Mouse (Mus musculus) cortical plate, adult 2 months (tissue): ENCODE results near the gene Atf4. TPM values are rescaled to one million over a fixed set of nuclear protein-coding genes. Genes with fewer than 3 reads are reported as not detected.
A peak's percentile ranks its signal among the peaks of the same experiment; 100 is the strongest.

Source experiments
- H3K27ac ChIP-seq: fragments of 200-500 bp; 2 replicates; pipeline ENCODE4 v1.5.1; 2012; ENCODE audit warnings: low read length, control low read depth, inconsistent platforms; ENCODE audit not compliant: insufficient read depth
- H3K4me1 ChIP-seq: fragments of 200-500 bp; 2 replicates; pipeline ENCODE4 v1.6.1; 2011; ENCODE audit warnings: low read length; ENCODE audit not compliant: control insufficient read depth, insufficient read depth
- H3K4me3 ChIP-seq: fragments of 200-500 bp; 2 replicates; pipeline ENCODE4 v1.5.1; 2011; ENCODE audit warnings: mild to moderate bottlenecking, low read length, control low read depth; ENCODE audit not compliant: insufficient read depth
- CTCF ChIP-seq: fragments of 200-500 bp; IDR thresholded peaks from 2 replicates; pipeline ENCODE4 v1.5.1; 2011; ENCODE audit warnings: mild to moderate bottlenecking, control low read depth, low read length; ENCODE audit not compliant: insufficient read depth; ENCODE audit errors: extremely low read depth
- POLR2A ChIP-seq: fragments of 200-500 bp; IDR thresholded peaks from 2 replicates; pipeline ENCODE4 v1.6.1; 2011; ENCODE audit warnings: mild to moderate bottlenecking, low read length, control low read depth; ENCODE audit not compliant: insufficient read depth; ENCODE audit errors: extremely low read depth
- polyA plus RNA-seq: library from polyadenylated mRNA; depleted of rRNA; stranded (reverse); fragments of >200 nt; gene quantifications from 2 replicates; pipeline ENCODE4 v1.2.3, GENCODE M21; 2012

Gene Atf4
- polyA plus RNA-seq, 1 experiment, result 198 TPM

GRCm38 (mm10) chr15:80248135-80248534, 6.8 kb upstream of the Atf4 start:
- no peak overlapping the region for H3K4me3 ChIP-seq
- TF ChIP-seq POLR2A (no peak), CTCF (no peak)
- no peaks in the 10 kb centered on the region for H3K4me1 ChIP-seq
- H3K27ac ChIP-seq, result no peak overlapping the region

DNA sequence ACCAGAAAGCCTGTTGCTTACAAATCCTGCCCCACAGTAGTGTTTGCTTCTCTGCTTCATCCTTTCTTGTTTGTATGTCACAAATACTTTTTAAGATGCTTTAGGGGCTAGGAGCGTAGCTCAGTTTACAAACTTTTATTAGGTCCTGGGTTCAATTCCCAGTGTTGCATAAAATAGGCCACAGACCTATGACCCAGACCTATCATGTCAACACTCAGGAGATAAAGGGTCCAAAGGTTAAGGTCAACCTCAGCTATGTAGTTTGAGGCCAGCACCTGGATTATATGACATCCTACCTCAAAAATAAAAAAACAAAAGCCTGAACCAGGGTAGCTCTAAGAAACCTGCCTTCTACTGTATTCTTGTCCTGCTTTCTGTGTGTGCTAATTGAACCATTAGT, 6.4 kb upstream of the Atf4 start:
- TF ChIP-seq CTCF, result no peak
- Histone ChIP-seq H3K4me3 (no peak overlapping the region), H3K27ac (no peak overlapping the region), H3K4me1 (no peaks in the 10 kb centered on the region)

DNA sequence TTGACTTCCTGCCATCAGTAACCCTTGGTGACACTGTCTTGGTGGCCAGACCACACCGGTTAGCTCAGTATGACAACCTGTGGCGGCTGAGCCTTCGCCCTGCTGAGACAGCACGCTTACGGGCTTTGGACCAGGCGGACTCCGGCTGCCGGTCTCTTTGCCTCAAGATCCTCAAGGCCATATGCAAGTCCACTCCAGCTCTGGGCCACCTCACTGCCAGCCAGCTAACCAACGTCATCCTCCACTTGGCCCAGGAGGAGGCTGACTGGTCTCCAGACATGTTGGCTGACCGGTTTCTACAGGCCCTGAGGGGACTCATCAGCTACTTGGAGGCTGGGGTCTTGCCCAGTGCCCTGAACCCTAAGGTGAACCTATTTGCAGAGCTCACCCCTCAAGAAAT, 5.3 kb upstream of the Atf4 start:
- no peak for TF ChIP-seq POLR2A
- no peak overlapping the region for H3K27ac ChIP-seq
- no peaks in the 10 kb centered on the region for H3K4me1 ChIP-seq

GRCm38 (mm10) chr15:80250586-80250985, 4.4 kb upstream of the Atf4 start:
- TF ChIP-seq CTCF, result no peak
- TF ChIP-seq POLR2A, result no peak
- Histone ChIP-seq H3K27ac (no peak overlapping the region), H3K4me3 (no peak overlapping the region), H3K4me1 (no peaks in the 10 kb centered on the region)

More for the DNA sequence above, 5.3 kb upstream of the Atf4 start:
- H3K4me3 ChIP-seq, result no peak overlapping the region

- Histone ChIP-seq H3K4me1 (no peaks in the 10 kb centered on the region; the same call in 1 of the 2 replicates), H3K27ac (no peak overlapping the region), H3K4me3 (no peak overlapping the region)
- TF ChIP-seq POLR2A (no peak), CTCF (no peak)
These were observed 1.5 kb upstream of the Atf4 start for GRCm38 (mm10) chr15:80253530-80253929.

GRCm38 (mm10) chr15:80254207-80254606, 777 bp upstream of the Atf4 start:
- TF ChIP-seq CTCF, result no peak
- no peak for TF ChIP-seq POLR2A
- Histone ChIP-seq H3K4me1 (no peaks in the 10 kb centered on the region; the same call in 1 of the 2 replicates), H3K27ac (peak overlapping the region; percentile 54), H3K4me3 (peak overlapping the region; percentile 80)

DNA sequence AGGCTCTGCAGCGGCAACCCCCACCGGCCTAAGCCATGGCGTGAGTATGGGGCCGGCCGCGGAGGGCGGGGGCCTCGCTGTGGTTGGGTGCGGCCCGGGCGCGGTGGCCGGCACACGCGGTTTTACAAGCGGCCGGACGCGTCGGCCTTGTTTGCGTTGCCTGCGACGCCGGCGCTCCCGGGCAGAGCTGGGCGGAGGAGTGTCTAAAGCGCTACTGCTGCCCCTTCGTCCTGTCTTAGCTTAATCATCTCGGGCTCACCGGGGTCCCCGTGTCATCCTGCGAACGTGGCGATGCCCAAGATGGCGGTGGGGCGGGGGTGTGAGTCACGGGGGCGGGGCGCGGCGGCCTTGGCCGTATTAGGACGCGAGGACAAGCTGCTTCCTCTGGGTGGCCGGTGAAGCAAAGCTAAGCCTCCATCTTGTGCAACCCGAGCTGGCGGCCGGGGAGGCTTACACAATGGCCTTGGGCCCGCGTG, 700 bp downstream of the Atf4 start:
- H3K4me3 ChIP-seq, result peak overlapping the region; percentile 80
- TF ChIP-seq CTCF, result no peak
- no peak for TF ChIP-seq POLR2A
- peak overlapping the region; percentile 99 for H3K27ac ChIP-seq
- H3K4me1 ChIP-seq, result no peaks in the 10 kb centered on the region; the same call in 1 of the 2 replicates

DNA sequence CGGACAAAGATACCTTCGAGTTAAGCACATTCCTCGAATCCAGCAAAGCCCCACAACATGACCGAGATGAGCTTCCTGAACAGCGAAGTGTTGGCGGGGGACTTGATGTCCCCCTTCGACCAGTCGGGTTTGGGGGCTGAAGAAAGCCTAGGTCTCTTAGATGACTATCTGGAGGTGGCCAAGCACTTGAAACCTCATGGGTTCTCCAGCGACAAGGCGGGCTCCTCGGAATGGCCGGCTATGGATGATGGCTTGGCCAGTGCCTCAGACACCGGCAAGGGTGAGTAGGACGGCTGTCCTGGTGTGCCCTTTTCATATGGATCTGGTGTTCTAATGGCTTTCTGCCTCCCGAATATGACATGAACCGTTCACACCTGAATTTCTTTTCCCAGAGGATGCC, 1.3 kb downstream of the Atf4 start:
- Histone ChIP-seq H3K27ac (peak overlapping the region; percentile 77), H3K4me1 (no peaks in the 10 kb centered on the region; the same call in 1 of the 2 replicates), H3K4me3 (peak overlapping the region; percentile 80)
- TF ChIP-seq POLR2A (no peak), CTCF (no peak)

DNA sequence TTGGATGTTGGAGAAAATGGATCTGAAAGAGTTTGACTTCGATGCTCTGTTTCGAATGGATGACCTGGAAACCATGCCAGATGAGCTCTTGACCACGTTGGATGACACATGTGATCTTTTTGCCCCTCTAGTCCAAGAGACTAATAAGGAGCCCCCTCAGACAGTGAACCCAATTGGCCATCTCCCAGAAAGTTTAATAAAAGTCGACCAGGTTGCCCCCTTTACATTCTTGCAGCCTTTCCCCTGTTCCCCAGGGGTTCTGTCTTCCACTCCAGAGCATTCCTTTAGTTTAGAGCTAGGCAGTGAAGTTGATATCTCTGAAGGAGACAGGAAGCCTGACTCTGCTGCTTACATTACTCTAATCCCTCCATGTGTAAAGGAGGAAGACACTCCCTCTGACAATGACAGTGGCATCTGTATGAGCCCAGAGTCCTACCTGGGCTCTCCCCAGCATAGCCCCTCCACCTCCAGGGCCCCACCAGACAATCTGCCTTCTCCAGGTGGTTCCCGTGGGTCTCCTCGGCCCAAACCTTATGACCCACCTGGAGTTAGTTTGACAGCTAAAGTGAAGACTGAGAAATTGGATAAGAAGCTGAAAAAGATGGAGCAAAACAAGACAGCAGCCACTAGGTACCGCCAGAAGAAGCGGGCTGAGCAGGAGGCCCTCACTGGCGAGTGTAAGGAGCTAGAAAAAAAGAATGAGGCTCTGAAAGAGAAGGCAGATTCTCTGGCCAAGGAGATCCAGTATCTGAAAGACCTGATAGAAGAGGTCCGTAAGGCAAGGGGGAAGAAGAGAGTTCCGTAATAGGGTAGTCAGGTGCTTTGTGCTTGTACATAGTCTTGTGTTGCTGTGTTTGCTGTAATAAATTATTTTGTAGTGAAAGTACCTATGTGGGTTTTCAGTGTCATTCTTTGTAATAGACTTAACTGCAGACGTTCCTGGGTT, 1.9 kb downstream of the Atf4 start:
- H3K27ac ChIP-seq, result no peak overlapping the region

More for the DNA sequence above, 1.9 kb downstream of the Atf4 start:
- peak overlapping the region; percentile 80 for H3K4me3 ChIP-seq
- peak; percentile 23; the same call in 1 of the 2 replicates for TF ChIP-seq POLR2A
- no peak for TF ChIP-seq CTCF
- no peaks in the 10 kb centered on the region; the same call in 1 of the 2 replicates for H3K4me1 ChIP-seq
